Mouse (Mus musculus) left cerebral cortex, postnatal 10 days (tissue): ENCODE measurements at regions not wholly inside any gene's neighbourhood (a gene's known extent, or its start where the extent isn't known, plus 50 kb on each side); places are given as distances from the start of the nearest gene placed in this dataset.

ENCODE experiments used
- DNase-seq, 2 experiments: peaks; one replicate each; pipeline ENCODE4 v3.0.0; 2021 to 2022; ENCODE audit warnings: low spot score in 2 of 2, mixed read lengths in 1 of 2; ENCODE audit errors: extremely low spot score in 1 of 2
- intact Hi-C: fragments of 180-260 bp; cut with DNase I; formaldehyde crosslinking; loops from one replicate; pipeline ENCODE4 v1.15.1; 2025

- intact Hi-C loops, result no loop called here
- DNase-seq, result no peak
These were observed 123.0 kb upstream of the 4931429L15Rik start for GRCm38 (mm10) chr9:46442739-46443181.

- intact Hi-C loops, result no loop called here
- DNase-seq, result no peak
These were observed 120.4 kb upstream of the 4931429L15Rik start for GRCm38 (mm10) chr9:46440226-46440625.

GRCm38 (mm10) chr9:46434700-46435099, 114.9 kb upstream of the 4931429L15Rik start:
- intact Hi-C loops, result no loop called here
- DNase-seq, result peak; percentile 84 to 87

GRCm38 (mm10) chr9:46433716-46434115, 113.9 kb upstream of the 4931429L15Rik start:
- DNase-seq, result no peak
- intact Hi-C loops, result no loop called here

GRCm38 (mm10) chr9:46431053-46431452, 111.3 kb upstream of the 4931429L15Rik start:
- intact Hi-C loops, result no loop called here
- DNase-seq, result no peak

- intact Hi-C loops, result no loop called here
- no peak for DNase-seq
These were observed 103.6 kb upstream of the 4931429L15Rik start for GRCm38 (mm10) chr9:46423184-46423967.

- DNase-seq, result no peak
- intact Hi-C loops, result no loop called here
These were observed 102.0 kb upstream of the 4931429L15Rik start for GRCm38 (mm10) chr9:46421688-46422274.

- no peak for DNase-seq
- intact Hi-C loops, result no loop called here
These were observed 91.9 kb upstream of the 4931429L15Rik start for GRCm38 (mm10) chr9:46411686-46412085.

GRCm38 (mm10) chr9:46408776-46409175, 89.0 kb upstream of the 4931429L15Rik start:
- DNase-seq, result no peak
- intact Hi-C loops, result no loop called here

GRCm38 (mm10) chr9:46406606-46407005, 86.8 kb upstream of the 4931429L15Rik start:
- no peak for DNase-seq
- intact Hi-C loops, result no loop called here

GRCm38 (mm10) chr9:46396591-46396990, 76.8 kb upstream of the 4931429L15Rik start:
- DNase-seq, result no peak
- intact Hi-C loops, result loop anchor here (10.0 kb wide), 1 partner anchor 218 kb away; no protein-coding TSS in a partner anchor

- DNase-seq, result no peak
- intact Hi-C loops, result loop anchor here (10.0 kb wide), 1 partner anchor 220 kb away; no protein-coding TSS in a partner anchor
These were observed 75.5 kb upstream of the 4931429L15Rik start for GRCm38 (mm10) chr9:46395156-46395765.

- no peak for DNase-seq
- intact Hi-C loops, result loop anchor here (5.0 to 10.0 kb wide), 2 partner anchors 221 to 338 kb away; no protein-coding TSS in a partner anchor
These were observed 74.5 kb upstream of the 4931429L15Rik start for GRCm38 (mm10) chr9:46394239-46394638.

GRCm38 (mm10) chr9:46392641-46393321, 73.0 kb upstream of the 4931429L15Rik start:
- intact Hi-C loops, result loop anchor here (5.0 to 10.0 kb wide), 2 partner anchors 222 to 340 kb away; no protein-coding TSS in a partner anchor
- peak in 1 of 2 experiments; percentile 61 for DNase-seq

- no peak for DNase-seq
- intact Hi-C loops, result loop anchor here (5.0 to 10.0 kb wide), 2 partner anchors 225 to 343 kb away; no protein-coding TSS in a partner anchor
These were observed 70.0 kb upstream of the 4931429L15Rik start for GRCm38 (mm10) chr9:46389741-46390140.

GRCm38 (mm10) chr9:46388677-46389676, 69.2 kb upstream of the 4931429L15Rik start:
- DNase-seq, result peak; percentile 53 to 71
- intact Hi-C loops, result no loop called here

- no peak for DNase-seq
- intact Hi-C loops, result no loop called here
These were observed 66.5 kb upstream of the 4931429L15Rik start for GRCm38 (mm10) chr9:46386333-46386732.

- DNase-seq, result no peak
- intact Hi-C loops, result no loop called here
These were observed 61.6 kb upstream of the 4931429L15Rik start for GRCm38 (mm10) chr9:46381342-46381741.
